ENCODE assay signal across 8 mouse cellular contexts in the genomic region with DNA sequence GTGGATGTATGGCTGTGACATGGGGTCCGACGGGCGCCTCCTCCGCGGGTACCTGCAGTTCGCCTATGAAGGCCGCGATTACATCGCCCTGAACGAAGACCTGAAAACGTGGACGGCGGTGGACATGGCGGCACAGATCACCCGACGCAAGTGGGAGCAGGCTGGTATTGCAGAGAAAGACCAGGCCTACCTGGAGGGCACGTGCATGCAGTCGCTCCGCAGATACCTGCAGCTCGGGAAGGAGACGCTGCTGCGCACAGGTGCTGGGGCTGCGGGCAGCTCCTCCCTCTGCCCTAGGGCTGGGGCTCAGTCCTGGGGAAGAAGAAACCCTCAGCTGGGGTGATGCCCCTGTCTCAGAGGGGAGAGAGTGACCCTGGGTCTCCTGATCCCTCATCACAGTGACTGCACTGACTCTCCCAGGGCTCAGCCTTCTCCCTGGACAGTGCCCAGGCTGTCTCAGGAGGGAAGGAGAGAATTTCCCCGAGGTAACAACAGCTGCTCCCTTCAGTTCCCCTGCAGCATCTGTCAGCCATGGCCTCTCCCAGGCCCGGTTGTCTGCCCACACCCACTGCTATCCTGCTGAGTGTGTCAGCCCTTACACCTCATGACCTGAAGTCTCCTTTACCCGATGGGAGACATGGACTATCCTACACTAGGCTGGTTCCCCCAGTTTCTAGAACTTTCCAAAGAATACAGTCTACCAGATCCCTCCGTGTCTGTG. TPM values are rescaled to one million over a fixed set of nuclear protein-coding genes. Genes with fewer than 3 reads are reported as not detected.
DNase-seq lines count a peak whose midpoint lies in the region; ATAC-seq and TF ChIP-seq lines count a peak whose summit lies in the region.
"Not testable (repeated sequence)": the region's sequence is repeated elsewhere in the genome, so short reads cannot be mapped to it uniquely, and the experiment has no call there.

No protein-coding gene starts in this region.

- ATAC-seq in hindbrain, embryonic 15.5 days (ENCODE audit: low FRiP score, low read depth): 0 out of 2 replicates have a peak, but pooled peaks have one; percentile 24
- not testable (repeated sequence) for ATAC-seq in limb, embryonic 12.5 days (ENCODE audit: insufficient number of reproducible peaks, insufficient read depth, low FRiP score, low TSS enrichment, low read depth); stomach, embryonic 16.5 days (ENCODE audit: insufficient read depth, low FRiP score)

- 44% methylated on average over 27 of the region's 27 CpGs for WGBS in embryonic facial prominence, embryonic 10.5 days
- WGBS in heart, embryonic 10.5 days: 30% methylated on average over 27 of the region's 27 CpGs
- 46% methylated on average over 27 of the region's 27 CpGs for WGBS in hindbrain, embryonic 15.5 days
- WGBS in limb, embryonic 12.5 days: 44% methylated on average over 27 of the region's 27 CpGs
- WGBS in stomach, embryonic 16.5 days: 39% methylated on average over 27 of the region's 27 CpGs

- DNase-seq in embryonic facial prominence, embryonic 10.5 days (ENCODE audit: low spot score): peak; percentile 27
- peak; percentile 74 for DNase-seq in heart, embryonic 10.5 days (ENCODE audit: low spot score)
- DNase-seq in neural tube, embryonic 10.5 days (ENCODE audit: extremely low spot score, low spot score): peak; percentile 21

- peaks cover 15% of the 10 kb centered on the region for H3K4me1 ChIP-seq in E14TG2a.4 (replicated peaks; ENCODE audit: low read depth, low read length)
- H3K4me1 ChIP-seq in embryonic facial prominence, embryonic 10.5 days; heart, embryonic 10.5 days; hindbrain, embryonic 15.5 days (replicated peaks); limb, embryonic 12.5 days (replicated peaks); stomach, embryonic 16.5 days (ENCODE audit: control insufficient read depth, insufficient read depth, low read length): not testable (repeated sequence)
- H3K4me1 ChIP-seq in megakaryocyte, embryonic 14.5 days: peaks cover 11% of the 10 kb centered on the region

- H3K4me3 ChIP-seq in E14TG2a.4 (replicated peaks; ENCODE audit: low read length): peak overlapping the region; percentile 61
- H3K4me3 ChIP-seq in embryonic facial prominence, embryonic 10.5 days: peak overlapping the region; percentile 59; the same call in 1 of the 2 replicates
- H3K4me3 ChIP-seq in heart, embryonic 10.5 days: peak overlapping the region; percentile 55; the same call in 1 of the 2 replicates
- peak overlapping the region; percentile 46; the same call in 1 of the 2 replicates for H3K4me3 ChIP-seq in hindbrain, embryonic 15.5 days
- peak overlapping the region; percentile 58 for H3K4me3 ChIP-seq in limb, embryonic 12.5 days (replicated peaks)
- peak overlapping the region; percentile 67 for H3K4me3 ChIP-seq in megakaryocyte, embryonic 14.5 days (replicated peaks)
- H3K4me3 ChIP-seq in stomach, embryonic 16.5 days (replicated peaks; ENCODE audit: low read length): not testable (repeated sequence)

- H3K27ac ChIP-seq in embryonic facial prominence, embryonic 10.5 days (replicated peaks); heart, embryonic 10.5 days; hindbrain, embryonic 15.5 days (replicated peaks); limb, embryonic 12.5 days; stomach, embryonic 16.5 days (ENCODE audit: low read length): not testable (repeated sequence)

- not testable (repeated sequence) for TF ChIP-seq CTCF in E14TG2a.4 (conservative IDR thresholded peaks at IDR 0.05; ENCODE audit: low read length)

- H3K9ac ChIP-seq in hindbrain, embryonic 15.5 days; limb, embryonic 12.5 days (replicated peaks); stomach, embryonic 16.5 days (ENCODE audit: low read length): not testable (repeated sequence)

- H3K9me3 ChIP-seq in E14TG2a.4 (ENCODE audit: low read length): peaks cover 19% of the 10 kb centered on the region
- not testable (repeated sequence) for H3K9me3 ChIP-seq in embryonic facial prominence, embryonic 10.5 days; heart, embryonic 10.5 days; hindbrain, embryonic 15.5 days; limb, embryonic 12.5 days; stomach, embryonic 16.5 days (replicated peaks; ENCODE audit: control insufficient read depth, low read length)
- peaks cover 13% of the 10 kb centered on the region for H3K9me3 ChIP-seq in megakaryocyte, embryonic 14.5 days

- H3K4me2 ChIP-seq in hindbrain, embryonic 15.5 days: peak overlapping the region; percentile 86
- H3K4me2 ChIP-seq in limb, embryonic 12.5 days: peak overlapping the region; percentile 91
- H3K4me2 ChIP-seq in stomach, embryonic 16.5 days (ENCODE audit: low read depth, low read length): peak overlapping the region; percentile 92; the same call in 1 of the 2 replicates

- peaks cover 63% of the 10 kb centered on the region for H3K27me3 ChIP-seq in E14TG2a.4 (ENCODE audit: insufficient read depth, low read length)
- H3K27me3 ChIP-seq in embryonic facial prominence, embryonic 10.5 days (replicated peaks; ENCODE audit: low read depth, poor library complexity, severe bottlenecking): peaks cover 40% of the 10 kb centered on the region
- H3K27me3 ChIP-seq in heart, embryonic 10.5 days (ENCODE audit: insufficient read depth, poor library complexity, severe bottlenecking): peaks cover 49% of the 10 kb centered on the region
- H3K27me3 ChIP-seq in hindbrain, embryonic 15.5 days: peaks cover 10% of the 10 kb centered on the region; the same call in 1 of the 2 replicates
- H3K27me3 ChIP-seq in limb, embryonic 12.5 days: peaks cover 16% of the 10 kb centered on the region
- not testable (repeated sequence) for H3K27me3 ChIP-seq in megakaryocyte, embryonic 14.5 days (replicated peaks)
- H3K27me3 ChIP-seq in stomach, embryonic 16.5 days (ENCODE audit: control insufficient read depth, insufficient read depth, low read length): peaks cover 10% of the 10 kb centered on the region; the same call in 1 of the 2 replicates

- not testable (repeated sequence) for H3K36me3 ChIP-seq in E14TG2a.4 (ENCODE audit: insufficient read depth, low read length); embryonic facial prominence, embryonic 10.5 days (replicated peaks); heart, embryonic 10.5 days; hindbrain, embryonic 15.5 days; limb, embryonic 12.5 days; megakaryocyte, embryonic 14.5 days (replicated peaks; ENCODE audit: low read length); stomach, embryonic 16.5 days (ENCODE audit: control insufficient read depth, insufficient read depth, low read length)

RNA-seq across cellular contexts. Expression of a gene that starts 1.1 kb away (rescaled TPM):
- 12.2 and 12.9 TPM in 2 replicates for polyA plus RNA-seq in embryonic facial prominence, embryonic 10.5 days (2016; fragmentation: Nextera tagmentation; extraction: Ambion mirVana)
- polyA plus RNA-seq in heart, embryonic 10.5 days (2016; fragmentation: Nextera tagmentation; extraction: Ambion mirVana): 2.2 and 12.2 TPM in 2 replicates
- polyA plus RNA-seq in hindbrain, embryonic 15.5 days (2015; fragmentation: Nextera tagmentation; extraction: Ambion mirVana): 3.8 and 4.1 TPM in 2 replicates
- 17.3 and 19.3 TPM in 2 replicates for polyA plus RNA-seq in limb, embryonic 12.5 days (2016; fragmentation: Nextera tagmentation; extraction: Ambion mirVana)
- polyA plus RNA-seq in megakaryocyte, embryonic 14.5 days (2012; ENCODE audit: insufficient read depth, low replicate concordance): 3.2 and 20.1 TPM in 2 replicates
- polyA plus RNA-seq in stomach, embryonic 16.5 days (2015; fragmentation: Nextera tagmentation; extraction: Ambion mirVana): 3.6 and 4.2 TPM in 2 replicates

RNA-seq across cellular contexts. Expression of a gene that starts 15.4 kb away (rescaled TPM):
- polyA plus RNA-seq in embryonic facial prominence, embryonic 10.5 days (2016; fragmentation: Nextera tagmentation; extraction: Ambion mirVana): 1.5 and 1.6 TPM in 2 replicates
- 0.17 and 4.9 TPM in 2 replicates for polyA plus RNA-seq in heart, embryonic 10.5 days (2016; fragmentation: Nextera tagmentation; extraction: Ambion mirVana)
- 0.60 and 1.5 TPM in 2 replicates for polyA plus RNA-seq in hindbrain, embryonic 15.5 days (2015; fragmentation: Nextera tagmentation; extraction: Ambion mirVana)
- 2.0 TPM in 2 replicates for polyA plus RNA-seq in limb, embryonic 12.5 days (2016; fragmentation: Nextera tagmentation; extraction: Ambion mirVana)
- polyA plus RNA-seq in megakaryocyte, embryonic 14.5 days (2012; ENCODE audit: insufficient read depth, low replicate concordance): 2.5 and 4.2 TPM in 2 replicates
- 0.86 and 1.1 TPM in 2 replicates for polyA plus RNA-seq in stomach, embryonic 16.5 days (2015; fragmentation: Nextera tagmentation; extraction: Ambion mirVana)

RNA-seq across cellular contexts. Expression of a gene that starts 29.8 kb away (rescaled TPM):
- 0.39 and 0.57 TPM in 2 replicates for polyA plus RNA-seq in embryonic facial prominence, embryonic 10.5 days (2016; fragmentation: Nextera tagmentation; extraction: Ambion mirVana)
- polyA plus RNA-seq in heart, embryonic 10.5 days (2016; fragmentation: Nextera tagmentation; extraction: Ambion mirVana): 0.25 and 4.7 TPM in 2 replicates
- 0.38 and 0.78 TPM in 2 replicates for polyA plus RNA-seq in hindbrain, embryonic 15.5 days (2015; fragmentation: Nextera tagmentation; extraction: Ambion mirVana)
- 0.41 and 0.42 TPM in 2 replicates for polyA plus RNA-seq in limb, embryonic 12.5 days (2016; fragmentation: Nextera tagmentation; extraction: Ambion mirVana)
- 0.27 and 2.5 TPM in 2 replicates for polyA plus RNA-seq in megakaryocyte, embryonic 14.5 days (2012; ENCODE audit: insufficient read depth, low replicate concordance)
- polyA plus RNA-seq in stomach, embryonic 16.5 days (2015; fragmentation: Nextera tagmentation; extraction: Ambion mirVana): 17.9 and 22.4 TPM in 2 replicates

Comparison
In these comparisons a context has a peak if more than half of its experiments do, and no peak if none do; other contexts are left out.
1. DNase-seq: peak in every context shown above with its lines; median percentile 74 in heart, embryonic 10.5 days; 27 in embryonic facial prominence, embryonic 10.5 days; 21 in neural tube, embryonic 10.5 days.